Mouse (Mus musculus) CH12.LX (cell line): ENCODE results near the gene Gm10392. TPM values are rescaled to one million over a fixed set of nuclear protein-coding genes. Genes with fewer than 3 reads are reported as not detected.

ENCODE experiments used
- DNase-seq: peaks from one replicate; pipeline ENCODE4 v3.0.0-alpha.2; 2013; ENCODE audit errors: extremely low read depth
- H3K27ac ChIP-seq: 2 replicates; pipeline ENCODE4 v1.5.1; 2012; ENCODE audit warnings: low read depth, mild to moderate bottlenecking, control low read depth, moderate library complexity; ENCODE audit not compliant: insufficient read depth
- H3K27me3 ChIP-seq: replicated peaks from 2 replicates; pipeline ENCODE3; 2012; ENCODE audit warnings: inconsistent platforms
- H3K36me3 ChIP-seq, 2 experiments: replicated peaks in 1 of 2; 2 replicates each; pipeline versions ENCODE3 to v1.6.1; 2012; ENCODE audit warnings: inconsistent platforms in 1 of 2, low read length in 1 of 2, mild to moderate bottlenecking in 1 of 2, mixed read lengths in 1 of 2, moderate library complexity in 1 of 2; ENCODE audit not compliant: control insufficient read depth in 1 of 2, insufficient read depth in 1 of 2
- H3K4me1 ChIP-seq, 2 experiments: 2 replicates each; pipeline ENCODE4 v1.6.1; 2012; ENCODE audit warnings: inconsistent platforms in 1 of 2, moderate library complexity in 1 of 2; ENCODE audit not compliant: insufficient read depth in 2 of 2, control insufficient read depth in 1 of 2
- H3K4me2 ChIP-seq: 2 replicates; pipeline ENCODE4 v1.6.1; 2012; ENCODE audit warnings: low read depth, mild to moderate bottlenecking, control low read depth; ENCODE audit not compliant: poor library complexity, insufficient read depth, severe bottlenecking
- H3K4me3 ChIP-seq, 3 experiments: fragments of 150-350 bp in 1 of 3; sonication (generic) in 1 of 3; replicated peaks in 1 of 3; 2 replicates each; pipeline versions ENCODE3 to v1.5.1; 2011 to 2012; ENCODE audit warnings: low read depth in 2 of 3, low read length in 2 of 3, mild to moderate bottlenecking in 2 of 3, moderate library complexity in 2 of 3, control low read depth in 1 of 3, improper control_type of control experiment in 1 of 3, inconsistent platforms in 1 of 3, mixed read lengths in 1 of 3; ENCODE audit not compliant: poor library complexity in 1 of 3
- H3K79me2 ChIP-seq: replicated peaks from 2 replicates; pipeline ENCODE4 v1.6.1; 2012; ENCODE audit warnings: mild to moderate bottlenecking, moderate library complexity; ENCODE audit not compliant: control insufficient read depth, poor library complexity, insufficient read depth, severe bottlenecking; ENCODE audit errors: extremely low read depth
- H3K9ac ChIP-seq: 2 replicates; pipeline ENCODE4 v1.6.1; 2012; ENCODE audit warnings: low read depth, mild to moderate bottlenecking, control low read depth, moderate library complexity; ENCODE audit not compliant: insufficient read depth
- H3K9me3 ChIP-seq: replicated peaks from 2 replicates; pipeline ENCODE3; 2012; ENCODE audit warnings: low read length, inconsistent platforms, mixed read lengths
- BHLHE40 ChIP-seq: IDR thresholded peaks from 2 replicates; pipeline ENCODE4 v1.6.1; 2011; ENCODE audit warnings: mild to moderate bottlenecking, low read depth, low read length, improper control_type of control experiment
- E2F4 ChIP-seq: IDR thresholded peaks from 2 replicates; pipeline ENCODE4 v1.6.1; 2011; ENCODE audit warnings: low read depth, low read length, improper control_type of control experiment; ENCODE audit not compliant: insufficient replicate concordance
- EP300 ChIP-seq: IDR thresholded peaks from 2 replicates; pipeline ENCODE4 v1.6.1; 2011; ENCODE audit warnings: low read length, improper control_type of control experiment
- ETS1 ChIP-seq: conservative IDR thresholded peaks from 2 replicates; pipeline ENCODE4 v1.6.1; 2012; ENCODE audit warnings: low read depth, mild to moderate bottlenecking, inconsistent platforms, low read length, improper control_type of control experiment, moderate library complexity
- HCFC1 ChIP-seq: IDR thresholded peaks from 2 replicates; pipeline ENCODE4 v1.6.1; 2012; ENCODE audit warnings: low read depth, mild to moderate bottlenecking, inconsistent platforms, low read length, improper control_type of control experiment
- IRF4 ChIP-seq: IDR thresholded peaks from 2 replicates; pipeline ENCODE4 v1.6.1; 2014; ENCODE audit warnings: low read depth, mild to moderate bottlenecking, inconsistent platforms, low read length, improper control_type of control experiment
- KAT2A ChIP-seq: IDR thresholded peaks from 2 replicates; pipeline ENCODE4 v1.6.1; 2012; ENCODE audit warnings: low read length, improper control_type of control experiment, inconsistent platforms; ENCODE audit not compliant: insufficient replicate concordance
- MAX ChIP-seq: IDR thresholded peaks from 2 replicates; pipeline ENCODE4 v1.6.1; 2011; ENCODE audit warnings: low read length, improper control_type of control experiment
- MAZ ChIP-seq: IDR thresholded peaks from 2 replicates; pipeline ENCODE4 v1.6.1; 2012; ENCODE audit warnings: low read depth, mild to moderate bottlenecking, inconsistent platforms, low read length, improper control_type of control experiment, moderate library complexity
- MEF2A ChIP-seq: IDR thresholded peaks from 2 replicates; pipeline ENCODE4 v1.6.1; 2014; ENCODE audit warnings: low read depth, mild to moderate bottlenecking, inconsistent platforms, low read length, improper control_type of control experiment, borderline replicate concordance
- NELFE ChIP-seq: IDR thresholded peaks from 2 replicates; pipeline ENCODE4 v1.6.1; 2011; ENCODE audit warnings: low read depth, low read length, improper control_type of control experiment
- PAX5 ChIP-seq: IDR thresholded peaks from 2 replicates; pipeline ENCODE4 v1.6.1; 2012; ENCODE audit warnings: low read length, inconsistent platforms, mixed read lengths
- POLR2A ChIP-seq: IDR thresholded peaks from 2 replicates; pipeline ENCODE4 v1.6.1; 2011; ENCODE audit warnings: low read depth, mild to moderate bottlenecking, improper control_type of control experiment, low read length
- RAD21 ChIP-seq: IDR thresholded peaks from 2 replicates; pipeline ENCODE4 v1.6.1; 2011; ENCODE audit warnings: low read depth, mild to moderate bottlenecking, low read length, improper control_type of control experiment, moderate library complexity
- TBP ChIP-seq: conservative IDR thresholded peaks from 2 replicates; pipeline ENCODE4 v1.6.1; 2011; ENCODE audit warnings: low read depth, low read length, improper control_type of control experiment
- UBTF ChIP-seq: IDR thresholded peaks from 2 replicates; pipeline ENCODE4 v1.6.1; 2012; ENCODE audit warnings: low read depth, mild to moderate bottlenecking, inconsistent platforms, low read length, improper control_type of control experiment, moderate library complexity
- USF1 ChIP-seq: IDR thresholded peaks from 2 replicates; pipeline ENCODE4 v1.6.1; 2014; ENCODE audit warnings: low read depth, mild to moderate bottlenecking, inconsistent platforms, low read length, improper control_type of control experiment
- USF2 ChIP-seq: conservative IDR thresholded peaks from 2 replicates; pipeline ENCODE4 v1.6.1; 2011; ENCODE audit warnings: low read depth, low read length, improper control_type of control experiment
- ZNF384 ChIP-seq: IDR thresholded peaks from 2 replicates; pipeline ENCODE4 v1.6.1; 2012; ENCODE audit warnings: low read depth, low read length, improper control_type of control experiment, inconsistent platforms
- dilution Hi-C: fragments of 300-500 bp; cut with MboI; formaldehyde crosslinking; loops from 2 replicates; pipeline ENCODE4 v1.14.3; 2020; ENCODE audit warnings: low sequenced_read_pairs; ENCODE audit not compliant: extremely low pct_unique_long_range_greater_than_20kb, extremely low pct_ligation_motif_present
- in situ Hi-C: fragments of 300-500 bp; cut with MboI; formaldehyde crosslinking; loops from 3 replicates; pipeline ENCODE4 v1.14.3; 2019; ENCODE audit warnings: low sequenced_read_pairs, low pct_ligation_motif_present, low pct_unique_long_range_greater_than_20kb, mixed read lengths
- polyA plus RNA-seq: library from polyadenylated mRNA; unstranded; fragments of >175 nt; gene quantifications from 2 replicates; pipeline ENCODE4 v1.2.1, GENCODE M21; 2012; ENCODE audit warnings: low read depth; ENCODE audit not compliant: insufficient read length
- total RNA-seq, 2 experiments: library from RNA; depleted of rRNA; stranded (reverse); fragments of 300-350 nt in 1 of 2; fragments of >200 nt in 1 of 2; gene quantifications; 2 replicates each; pipeline ENCODE4 v1.2.3; 2012 to 2014

Gene Gm10392
- total and polyA plus RNA-seq, 3 experiments, result 0.13 to 0.17 TPM; not detected in 1

DNA sequence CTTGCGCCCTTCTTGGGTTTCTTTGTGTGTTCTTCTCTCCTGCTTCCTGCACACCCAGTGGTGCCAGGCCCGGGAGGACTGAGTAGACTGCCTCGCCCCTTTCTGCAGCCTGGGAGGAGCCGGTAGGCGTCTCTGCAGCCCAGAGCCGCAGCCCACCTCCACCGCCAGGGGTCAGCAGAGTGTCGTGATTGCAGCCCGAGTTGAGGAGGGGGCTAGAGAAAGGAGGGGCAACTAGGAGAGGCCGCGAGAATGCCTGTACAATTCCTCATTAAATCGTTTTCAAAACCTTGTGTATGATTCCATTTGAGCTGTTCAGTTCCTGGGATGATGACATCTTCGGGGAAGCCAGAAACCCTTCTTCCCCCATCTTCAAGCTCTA, 27.9 kb downstream of the Gm10392 start (continued):
- TF ChIP-seq MEF2A, result peak; percentile 55; the same call in 1 of the 2 replicates
- TF ChIP-seq UBTF, result 0 out of 2 replicates have a peak, but pooled peaks have one; percentile 71
- peak; percentile 19; the same call in 1 of the 2 replicates for TF ChIP-seq ZNF384
- TF ChIP-seq NELFE, result peak; percentile 63; the same call in 1 of the 2 replicates
- TF ChIP-seq TBP, result 0 out of 2 replicates have a peak, but pooled peaks have one; percentile 60
- TF ChIP-seq PAX5, result no peak
- TF ChIP-seq POLR2A, result 0 out of 2 replicates have a peak, but pooled peaks have one; percentile 45
- TF ChIP-seq IRF4, result peak; percentile 74; the same call in 1 of the 2 replicates
- TF ChIP-seq USF1, result no peak

DNA sequence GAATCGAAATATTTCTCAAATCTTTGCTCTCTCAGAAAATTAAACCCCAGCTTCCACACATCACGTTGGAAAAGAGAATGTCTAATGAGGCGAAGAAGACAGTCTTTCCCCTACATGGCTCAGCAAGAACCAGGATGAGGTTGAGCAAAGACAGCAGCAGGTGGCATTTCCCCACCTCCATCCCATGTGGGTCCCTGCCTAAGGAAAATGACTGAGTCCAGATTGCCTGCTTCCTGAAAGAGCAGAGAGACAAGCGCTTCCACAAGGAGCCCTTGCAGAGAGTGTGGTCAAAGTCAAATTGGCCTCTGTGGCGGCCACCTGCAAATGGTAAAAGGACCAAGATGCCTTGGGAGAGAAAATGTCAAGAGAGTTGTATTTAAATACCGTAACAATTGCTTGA, 28.5 kb downstream of the Gm10392 start:
- H3K4me3 ChIP-seq, result no peak overlapping the region
- in situ Hi-C loops, result no loop called here
- dilution Hi-C loops, result no loop called here
- H3K4me1 ChIP-seq, result peaks cover 14 to 42% of the 10 kb centered on the region in 2 experiments
- H3K27ac ChIP-seq, result no peak overlapping the region
- peaks cover 0 to under 1% of the 10 kb centered on the region in 2 experiments for H3K36me3 ChIP-seq
- H3K9ac ChIP-seq, result no peak overlapping the region
- no peaks in the 10 kb centered on the region for H3K9me3 ChIP-seq
- H3K79me2 ChIP-seq, result peaks cover 22% of the 10 kb centered on the region
- TF ChIP-seq KAT2A, result no peak
- no peak for TF ChIP-seq ETS1
- TF ChIP-seq MAZ, result no peak
- no peak for TF ChIP-seq MAX
- no peak for TF ChIP-seq USF2
- TF ChIP-seq UBTF, result no peak
- TF ChIP-seq HCFC1, result no peak
- TF ChIP-seq E2F4, result no peak
- no peak; the same call in 1 of the 2 replicates for TF ChIP-seq BHLHE40
- TF ChIP-seq EP300, result no peak
- no peak for TF ChIP-seq RAD21
- TF ChIP-seq TBP, result no peak
- TF ChIP-seq, all 38 proteins: peak for 0
- no peak overlapping the region for H3K4me2 ChIP-seq
- no peak for DNase-seq
- H3K27me3 ChIP-seq, result peaks cover 48% of the 10 kb centered on the region
